Comparison of ENCODE assay signal across 26 mouse cellular contexts in the genomic region with DNA sequence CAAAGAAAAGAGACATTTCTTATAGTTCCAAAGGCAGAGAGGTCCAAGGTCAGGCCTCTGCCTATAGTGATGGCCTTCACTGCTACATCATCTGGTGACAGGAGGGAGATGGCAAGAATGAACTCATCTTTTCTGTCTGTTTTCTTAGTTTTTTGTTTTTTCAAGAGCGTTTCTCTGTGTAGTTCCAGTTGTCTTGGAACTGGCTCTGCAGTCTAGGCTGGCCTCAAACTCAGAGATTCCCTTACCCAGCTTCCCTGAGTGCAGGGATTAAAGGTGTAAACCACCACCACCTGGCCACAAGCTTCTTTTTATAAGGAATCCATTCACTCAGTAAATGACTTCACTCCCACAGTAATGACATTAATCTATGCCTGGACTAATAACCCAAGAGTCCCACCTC. TPM values are rescaled to one million over a fixed set of nuclear protein-coding genes. Genes with fewer than 3 reads are reported as not detected.
"Had no signal": no experiment of that assay in that cellular context is flagged by ENCODE, and none has a peak within 500 bp of the region (broad histone marks: within the 10 kb centered on the region; RNA-seq: fewer than 3 reads in every experiment).

No protein-coding gene starts in this region.

- H3K36me3 ChIP-seq: embryonic facial prominence, embryonic 10.5 days; embryonic facial prominence, embryonic 12.5 days; embryonic facial prominence, embryonic 13.5 days; embryonic facial prominence, embryonic 15.5 days; forebrain, embryonic 10.5 days; forebrain, embryonic 12.5 days; forebrain, embryonic 15.5 days had no signal

- H3K27ac ChIP-seq: embryonic facial prominence, embryonic 10.5 days; embryonic facial prominence, embryonic 12.5 days; embryonic facial prominence, embryonic 13.5 days; embryonic facial prominence, embryonic 15.5 days; forebrain, embryonic 10.5 days; forebrain, embryonic 12.5 days; forebrain, embryonic 13.5 days; forebrain, embryonic 15.5 days; heart, adult 2 months had no signal

- H3K4me2 ChIP-seq: embryonic facial prominence, embryonic 12.5 days; embryonic facial prominence, embryonic 13.5 days; embryonic facial prominence, embryonic 15.5 days; forebrain, embryonic 12.5 days; forebrain, embryonic 13.5 days; forebrain, embryonic 15.5 days had no signal

- H3K9ac ChIP-seq: embryonic facial prominence, embryonic 12.5 days; embryonic facial prominence, embryonic 13.5 days; embryonic facial prominence, embryonic 15.5 days; forebrain, embryonic 12.5 days; forebrain, embryonic 13.5 days; forebrain, embryonic 15.5 days; forebrain, postnatal 0 days had no signal

- ATAC-seq: forebrain, embryonic 13.5 days; forebrain, embryonic 14.5 days; forebrain, embryonic 15.5 days; forebrain, embryonic 16.5 days; forebrain, postnatal 0 days had no signal

- H3K4me3 ChIP-seq: embryonic facial prominence, embryonic 10.5 days; embryonic facial prominence, embryonic 12.5 days; embryonic facial prominence, embryonic 13.5 days; embryonic facial prominence, embryonic 15.5 days; erythroblast, embryonic 14.5 days; forebrain, embryonic 10.5 days; forebrain, embryonic 12.5 days; forebrain, embryonic 13.5 days; forebrain, embryonic 15.5 days; heart, adult 2 months had no signal

- H3K27me3 ChIP-seq: embryonic facial prominence, embryonic 12.5 days; embryonic facial prominence, embryonic 13.5 days; embryonic facial prominence, embryonic 15.5 days; forebrain, embryonic 12.5 days; forebrain, embryonic 13.5 days; forebrain, embryonic 15.5 days had no signal

- H3K9me3 ChIP-seq: embryonic facial prominence, embryonic 10.5 days; embryonic facial prominence, embryonic 12.5 days; embryonic facial prominence, embryonic 13.5 days; embryonic facial prominence, embryonic 15.5 days; forebrain, embryonic 10.5 days; forebrain, embryonic 12.5 days; forebrain, embryonic 13.5 days; forebrain, embryonic 15.5 days had no signal

- H3K4me1 ChIP-seq: embryonic facial prominence, embryonic 15.5 days; forebrain, embryonic 10.5 days; forebrain, embryonic 13.5 days; forebrain, embryonic 15.5 days had no signal

- DNase-seq: cerebellum, adult 2 months; cerebellum, adult 8-10 months; cerebellum, adult 9-10 months; cerebellum, adult 9-11 months; cerebellum, postnatal 10 days; cerebellum, postnatal 14 days; cerebellum, postnatal 25 days; cerebellum, postnatal 36 days; embryo, embryonic 11 days; forebrain, postnatal 0 days; gastrocnemius, postnatal 10 days; gastrocnemius, postnatal 14 days; gastrocnemius, postnatal 36 days; heart, adult 18-20 months; heart, adult 2 months had no signal

RNA-seq across cellular contexts. Expression of gene Fsd1l, which starts 42.3 kb away (rescaled TPM):
- polyA plus RNA-seq: erythroblast, embryonic 14.5 days had no signal
